Mouse (Mus musculus): ENCODE data around the gene Polrmt. TPM values are rescaled to one million over a fixed set of nuclear protein-coding genes. Genes with fewer than 3 reads are reported as not detected.
"Not testable (repeated sequence)": the region's sequence is repeated elsewhere in the genome, so short reads cannot be mapped to it uniquely, and the experiment has no call there.

Gene Polrmt
- polyA plus RNA-seq, 1 experiment from 2014 or later: 37.1 TPM

GRCm38 (mm10) chr10:79704065-79704969, 42.1 kb downstream of the Polrmt start, which contains the start of gene Bsg:
Bsg (plus strand) TSS chr10:79704491.
- Histone ChIP-seq H3K9me3 (no peaks in the 10 kb centered on the region), H3K36me3 (peaks cover 13% of the 10 kb centered on the region), H3K4me1 (replicated peaks) (peaks cover 41% of the 10 kb centered on the region), H3K27ac (peak within 1 kb of the TSS; percentile 83), H3K27me3 (no peaks in the 10 kb centered on the region), H3K4me2 (peak within 1 kb of the TSS; percentile 94), H3K9ac (peak within 1 kb of the TSS; percentile 87), H3K4me3 (peak within 1 kb of the TSS; percentile 66)
- peak; percentile 95 for ATAC-seq (ENCODE audit: low FRiP score)
- WGBS: under 1% methylated on average over 59 of the region's 65 CpGs

- Histone ChIP-seq H3K36me3 (peaks cover 5% of the 10 kb centered on the region), H3K9ac (peak overlapping the region; percentile 87; the same call in 1 of the 2 replicates), H3K4me1 (replicated peaks) (peaks cover 35% of the 10 kb centered on the region), H3K27ac (peak overlapping the region; percentile 83), H3K4me2 (peak overlapping the region; percentile 94), H3K9me3 (no peaks in the 10 kb centered on the region), H3K4me3 (peak overlapping the region; percentile 66), H3K27me3 (no peaks in the 10 kb centered on the region)
- 79% methylated on average over 10 of the region's 10 CpGs for WGBS
- ATAC-seq (ENCODE audit: low FRiP score): no peak
Measured at GRCm38 (mm10) chr10:79703541-79703940, 42.8 kb downstream of the Polrmt start.

GRCm38 (mm10) chr10:79702970-79703369, 43.4 kb downstream of the Polrmt start:
- ATAC-seq (ENCODE audit: low FRiP score); H3K9ac ChIP-seq; H3K36me3 ChIP-seq; H3K9me3 ChIP-seq; H3K4me3 ChIP-seq; H3K27ac ChIP-seq; H3K27me3 ChIP-seq; H3K4me2 ChIP-seq: not testable (repeated sequence)
- WGBS: 86% methylated on average over 4 of the region's 4 CpGs
- H3K4me1 ChIP-seq (replicated peaks): peaks cover 32% of the 10 kb centered on the region

DNA sequence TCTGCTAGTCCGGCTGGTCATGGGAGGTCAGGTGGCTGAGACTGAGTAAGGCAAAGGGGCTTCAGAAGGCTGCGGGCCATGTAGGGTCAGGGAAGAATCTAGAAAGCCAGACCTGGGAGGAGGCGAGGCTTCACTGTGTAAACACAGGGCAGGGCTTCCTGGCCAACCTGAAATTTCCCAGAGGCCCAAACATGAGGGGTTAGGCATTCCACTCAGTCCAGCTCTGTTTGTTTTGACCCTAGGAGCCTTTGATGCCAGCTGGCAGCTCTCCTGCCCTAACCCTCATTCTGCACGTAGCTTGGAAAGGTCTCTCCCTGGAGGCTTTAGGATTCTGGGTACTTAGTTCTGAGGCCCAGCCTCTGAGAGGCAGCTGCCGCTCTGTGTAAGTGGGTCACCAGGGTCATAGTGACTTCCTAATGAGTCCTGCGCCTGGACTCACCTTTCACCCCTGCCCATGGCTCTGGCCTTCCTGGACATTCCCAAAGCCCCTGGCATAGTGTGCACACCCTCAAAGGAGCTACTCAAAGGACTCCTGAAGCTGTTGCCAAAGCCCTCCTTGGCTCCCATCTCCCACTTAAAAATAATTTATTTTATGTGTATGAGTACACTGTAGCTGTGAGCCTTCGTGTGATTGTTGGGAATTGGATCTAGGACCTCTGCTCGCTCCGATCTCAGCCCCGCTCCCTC, 44.8 kb downstream of the Polrmt start:
- H3K4me1 ChIP-seq (replicated peaks): peaks cover 18% of the 10 kb centered on the region
- no peaks in the 10 kb centered on the region for H3K36me3 ChIP-seq
- H3K27me3 ChIP-seq: no peaks in the 10 kb centered on the region
- no peaks in the 10 kb centered on the region for H3K9me3 ChIP-seq
- no peak overlapping the region for H3K4me3 ChIP-seq
- no peak for ATAC-seq (ENCODE audit: low FRiP score)
- H3K4me2 ChIP-seq: no peak overlapping the region
- H3K9ac ChIP-seq: 0 out of 2 replicates have a peak overlapping the region, but pooled peaks have one; percentile 13
- 0 out of 2 replicates have a peak overlapping the region, but pooled peaks have one; percentile 6 for H3K27ac ChIP-seq
- 69% methylated on average over 10 of the region's 10 CpGs for WGBS

- H3K9ac ChIP-seq: 0 out of 2 replicates have a peak overlapping the region, but pooled peaks have one; percentile 24
- H3K4me2 ChIP-seq: no peak overlapping the region
- no peak overlapping the region for H3K4me3 ChIP-seq
- WGBS: 55% methylated on average over 7 of the region's 7 CpGs
- no peak overlapping the region for H3K27ac ChIP-seq
- no peaks in the 10 kb centered on the region for H3K27me3 ChIP-seq
- H3K4me1 ChIP-seq (replicated peaks): peaks cover 9% of the 10 kb centered on the region
- no peaks in the 10 kb centered on the region for H3K36me3 ChIP-seq
- no peak for ATAC-seq (ENCODE audit: low FRiP score)
- no peaks in the 10 kb centered on the region for H3K9me3 ChIP-seq
Measured at GRCm38 (mm10) chr10:79700676-79701075, 45.7 kb downstream of the Polrmt start.

GRCm38 (mm10) chr10:79698459-79698858, 47.9 kb downstream of the Polrmt start:
- 95% methylated on average over 6 of the region's 6 CpGs for WGBS
- Histone ChIP-seq H3K27ac (no peak overlapping the region; the same call in 1 of the 2 replicates), H3K4me3 (no peak overlapping the region)

GRCm38 (mm10) chr10:79697916-79698315, 48.5 kb downstream of the Polrmt start:
- H3K27ac ChIP-seq: no peak overlapping the region
- 76% methylated on average over 6 of the region's 6 CpGs for WGBS
- no peak overlapping the region for H3K4me3 ChIP-seq
- no peak overlapping the region for H3K9ac ChIP-seq
- no peaks in the 10 kb centered on the region for H3K27me3 ChIP-seq
- no peak overlapping the region for H3K4me2 ChIP-seq
- no peak for ATAC-seq (ENCODE audit: low FRiP score)
- no peaks in the 10 kb centered on the region for H3K4me1 ChIP-seq (replicated peaks)
- no peaks in the 10 kb centered on the region for H3K9me3 ChIP-seq
- no peaks in the 10 kb centered on the region for H3K36me3 ChIP-seq

More at GRCm38 (mm10) chr10:79698459-79698858, 47.9 kb downstream of the Polrmt start:
- no peaks in the 10 kb centered on the region for H3K4me1 ChIP-seq (replicated peaks)
- no peak overlapping the region for H3K9ac ChIP-seq
- H3K4me2 ChIP-seq: no peak overlapping the region
- ATAC-seq (ENCODE audit: low FRiP score): no peak
- H3K9me3 ChIP-seq: no peaks in the 10 kb centered on the region
- no peaks in the 10 kb centered on the region for H3K27me3 ChIP-seq
- H3K36me3 ChIP-seq: no peaks in the 10 kb centered on the region

DNA sequence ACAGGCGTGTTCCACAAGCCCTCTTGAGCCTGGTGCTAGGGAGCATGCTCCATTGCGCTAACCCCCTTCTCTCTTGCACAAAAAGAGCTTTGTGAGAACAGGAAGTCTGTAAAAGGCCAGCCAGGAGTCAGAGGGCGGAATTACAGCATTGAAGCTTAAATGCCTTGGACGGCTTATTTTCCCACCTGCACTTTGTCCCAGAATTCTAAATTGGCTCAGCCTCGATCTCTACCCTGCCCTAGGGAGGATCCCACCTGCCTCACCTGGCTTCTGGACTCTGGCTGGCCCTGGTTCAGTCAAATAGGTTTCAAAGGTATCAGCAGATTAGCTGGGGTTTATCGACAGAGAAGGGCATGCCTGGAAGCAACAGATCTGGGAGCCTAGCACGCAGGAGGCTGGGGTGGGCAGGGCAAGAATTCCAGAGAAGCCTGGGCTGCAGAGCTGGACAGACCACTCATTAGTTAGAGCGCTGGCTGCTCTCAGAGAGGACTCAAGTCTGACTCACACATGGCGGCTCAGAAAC, 50.2 kb downstream of the Polrmt start:
- Histone ChIP-seq H3K9me3 (no peaks in the 10 kb centered on the region), H3K27ac (0 out of 2 replicates have a peak overlapping the region, but pooled peaks have one; percentile 23), H3K4me2 (no peak overlapping the region), H3K9ac (no peak overlapping the region), H3K27me3 (no peaks in the 10 kb centered on the region), H3K36me3 (no peaks in the 10 kb centered on the region), H3K4me3 (no peak overlapping the region), H3K4me1 (replicated peaks) (no peaks in the 10 kb centered on the region)
- ATAC-seq (ENCODE audit: low FRiP score): no peak
- 70% methylated on average over 9 of the region's 9 CpGs for WGBS

DNA sequence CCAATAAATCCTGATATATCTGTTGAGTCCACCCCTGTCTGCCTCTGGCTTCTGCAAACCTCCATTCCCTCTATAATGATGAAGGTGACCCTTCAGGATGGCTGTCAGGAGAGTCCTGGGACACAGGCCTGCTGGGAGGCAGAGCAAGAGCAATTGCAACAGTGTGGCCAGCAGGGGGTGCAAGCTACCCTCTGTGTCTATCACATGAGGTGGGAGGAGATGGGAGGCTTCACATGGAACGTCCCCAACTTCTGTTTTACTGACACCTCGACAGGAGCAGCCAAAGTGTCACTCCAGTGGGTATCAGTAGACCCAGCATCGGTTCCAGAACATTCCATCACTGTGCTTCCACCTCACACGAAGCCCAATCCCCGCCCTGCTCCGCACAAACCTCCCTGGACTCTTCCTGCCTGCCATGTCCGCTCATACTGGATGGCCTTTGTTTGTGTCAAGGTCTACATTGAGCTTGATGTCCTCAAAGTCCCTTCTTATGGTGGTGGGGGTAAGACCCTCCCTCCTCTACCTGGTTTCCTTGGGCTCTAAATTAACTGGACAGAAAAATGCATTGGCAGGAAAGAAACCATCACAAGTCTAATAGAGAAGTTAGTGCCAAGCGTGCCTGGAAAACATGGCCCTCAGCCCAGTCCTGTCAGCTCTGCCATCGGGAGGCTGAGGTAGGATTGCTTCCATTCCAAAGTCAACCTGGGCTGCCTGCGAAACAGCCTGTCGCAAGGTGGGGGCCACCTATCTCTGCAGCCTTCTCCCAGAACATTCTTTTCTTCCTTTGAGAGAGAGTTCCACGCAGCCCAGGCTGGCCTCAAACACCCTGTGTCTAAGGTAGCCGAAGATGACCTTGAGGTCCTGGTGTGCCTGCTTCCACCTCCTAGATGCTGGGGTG, 50.9 kb downstream of the Polrmt start:
- no peak overlapping the region for H3K27ac ChIP-seq

GRCm38 (mm10) chr10:79694379-79694655, 52.1 kb downstream of the Polrmt start:
- Histone ChIP-seq H3K27me3 (no peaks in the 10 kb centered on the region), H3K4me2 (no peak overlapping the region), H3K9me3 (no peaks in the 10 kb centered on the region), H3K4me3 (no peak overlapping the region), H3K4me1 (replicated peaks) (no peaks in the 10 kb centered on the region), H3K9ac (no peak overlapping the region; the same call in 1 of the 2 replicates), H3K36me3 (peaks cover 6% of the 10 kb centered on the region), H3K27ac (no peak overlapping the region)
- no peak for ATAC-seq (ENCODE audit: low FRiP score)
- WGBS: 84% methylated on average over 6 of the region's 6 CpGs

More for the DNA sequence above, 50.9 kb downstream of the Polrmt start:
- Histone ChIP-seq H3K4me3 (no peak overlapping the region), H3K4me1 (replicated peaks) (no peaks in the 10 kb centered on the region), H3K27me3 (no peaks in the 10 kb centered on the region), H3K4me2 (no peak overlapping the region), H3K36me3 (no peaks in the 10 kb centered on the region), H3K9me3 (no peaks in the 10 kb centered on the region), H3K9ac (peak overlapping the region; percentile 13; the same call in 1 of the 2 replicates)
- ATAC-seq (ENCODE audit: low FRiP score): peak; percentile 11; the same call in 1 of the 2 replicates
- WGBS: 70% methylated on average over 13 of the region's 13 CpGs

- Histone ChIP-seq H3K27me3 (no peaks in the 10 kb centered on the region), H3K27ac (no peak overlapping the region), H3K9me3 (no peaks in the 10 kb centered on the region), H3K36me3 (peaks cover 12% of the 10 kb centered on the region), H3K9ac (no peak overlapping the region; the same call in 1 of the 2 replicates), H3K4me2 (no peak overlapping the region), H3K4me1 (replicated peaks) (no peaks in the 10 kb centered on the region), H3K4me3 (no peak overlapping the region)
- 82% methylated on average over 12 of the region's 12 CpGs for WGBS
- no peak for ATAC-seq (ENCODE audit: low FRiP score)
Measured at GRCm38 (mm10) chr10:79693580-79694378, 52.6 kb downstream of the Polrmt start.

Measured in hindbrain, embryonic 13.5 days (tissue).